Mouse (Mus musculus) brain, embryonic 14.5 days (tissue): ENCODE results near the gene Cd37.

Experiments
- CTCF ChIP-seq: fragments of 200-500 bp; IDR thresholded peaks from 2 replicates; pipeline ENCODE4 v1.5.1; 2012; ENCODE audit warnings: inconsistent platforms, mild to moderate bottlenecking, moderate library complexity, borderline replicate concordance; ENCODE audit not compliant: insufficient read depth, insufficient read length; ENCODE audit errors: extremely low read depth
- POLR2A ChIP-seq: fragments of 200-500 bp; IDR thresholded peaks from 2 replicates; pipeline ENCODE4 v1.6.1; 2012; ENCODE audit warnings: mild to moderate bottlenecking, inconsistent platforms, borderline replicate concordance; ENCODE audit not compliant: poor library complexity, insufficient read depth, insufficient read length, severe bottlenecking; ENCODE audit errors: extremely low read depth

- TF ChIP-seq CTCF: no peak
- TF ChIP-seq POLR2A: no peak
Measured at GRCm38 (mm10) chr7:45189600-45189999, 49.3 kb downstream of the Cd37 start.
